Mouse (Mus musculus) adrenal gland, postnatal 25 days (tissue): ENCODE results near the gene Tsc22d2. TPM values are rescaled to one million over a fixed set of nuclear protein-coding genes. Genes with fewer than 3 reads are reported as not detected.

Source experiments
- DNase-seq: peaks from one replicate; pipeline ENCODE4 v3.0.0; 2021; ENCODE audit warnings: mixed read lengths
- total RNA-seq: library from RNA; stranded (reverse); gene quantifications from 2 replicates; pipeline ENCODE4 v1.2.3, GENCODE M21; 2021

The Tsc22d2 gene
- total RNA-seq, 1 experiment from 2014 or later, result 37.4 TPM

DNA sequence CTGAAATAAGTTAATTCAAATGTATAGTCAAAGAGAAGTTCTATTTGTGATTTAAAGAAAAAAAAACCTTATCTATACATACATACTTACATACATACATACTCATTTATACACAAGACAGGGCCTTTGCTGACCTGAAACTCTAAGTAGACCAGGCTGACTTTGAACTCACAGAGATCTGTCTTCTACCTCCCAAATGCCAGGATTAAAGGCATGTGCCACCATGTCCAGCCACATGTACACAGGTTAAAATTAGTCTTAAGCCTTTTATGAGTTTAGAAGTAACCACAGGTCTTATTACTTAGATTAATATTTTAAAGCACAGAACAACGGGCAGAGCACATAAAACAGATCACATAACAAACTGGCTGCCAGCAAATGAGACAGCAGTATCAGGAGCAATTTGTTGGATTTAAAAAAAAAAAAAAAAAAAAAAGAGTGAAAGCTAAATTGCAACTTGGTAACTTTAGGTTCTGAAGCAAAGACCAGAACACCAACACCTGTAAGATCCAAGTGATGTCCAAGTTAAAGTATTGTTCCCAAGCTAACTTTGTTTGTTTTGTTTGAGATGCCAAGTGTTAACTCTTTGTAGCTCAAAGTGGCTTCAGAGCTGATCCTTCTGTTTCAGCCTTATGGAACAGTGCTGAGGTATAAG is 101.6 kb downstream of the Tsc22d2 start:
- no peak for DNase-seq

Other genes starting within 250 kb of the Tsc22d2 start
- 55.7 and 56.2 TPM in 2 replicates for gene Eif2a, start 111.1 kb downstream of the Tsc22d2 start, total RNA-seq
- 83.3 and 90.6 TPM in 2 replicates for gene Serp1, start 111.2 kb downstream of the Tsc22d2 start, total RNA-seq
- 136 and 137 TPM in 2 replicates for gene Selenot, start 161.9 kb downstream of the Tsc22d2 start, total RNA-seq
- not detected in 2 replicates for gene Erich6, start 222.5 kb downstream of the Tsc22d2 start, total RNA-seq